Mouse (Mus musculus) intestine, embryonic 16.5 days (tissue): ENCODE measurements around the gene Agtpbp1. TPM values are rescaled to one million over a fixed set of nuclear protein-coding genes. Genes with fewer than 3 reads are reported as not detected.
A peak's percentile ranks its signal among the peaks of the same experiment; 100 is the strongest.

Experiments used
- ATAC-seq: fragments of 200-750 bp; cut with Nextera tagmentation; 2 replicates; pipeline ENCODE4 v1.8.0; 2017; ENCODE audit warnings: moderate TSS enrichment, moderate library complexity
- H3K27ac ChIP-seq: fragments of 300-500 bp; sonication (generic); 2 replicates; pipeline ENCODE4 v1.5.1; 2014; ENCODE audit warnings: mild to moderate bottlenecking, low read length
- H3K27me3 ChIP-seq: fragments of 300-500 bp; sonication (generic); replicated peaks from 2 replicates; pipeline ENCODE4 v1.6.1; 2014; ENCODE audit warnings: low read length, control low read depth, mixed read lengths; ENCODE audit not compliant: control insufficient read depth, insufficient read depth
- H3K36me3 ChIP-seq: fragments of 300-500 bp; sonication (generic); 2 replicates; pipeline ENCODE4 v1.6.1; 2014; ENCODE audit warnings: low read length, control low read depth; ENCODE audit not compliant: control insufficient read depth, insufficient read depth
- H3K4me1 ChIP-seq: fragments of 300-500 bp; sonication (generic); 2 replicates; pipeline ENCODE4 v1.6.1; 2014; ENCODE audit warnings: low read length, control low read depth, mixed read lengths; ENCODE audit not compliant: control insufficient read depth, insufficient read depth
- H3K4me2 ChIP-seq: fragments of 300-500 bp; sonication (generic); 2 replicates; pipeline ENCODE4 v1.6.1; 2014; ENCODE audit warnings: low read depth, low read length, control low read depth
- H3K4me3 ChIP-seq: fragments of 300-500 bp; sonication (generic); 2 replicates; pipeline ENCODE4 v1.5.1; 2014; ENCODE audit warnings: mild to moderate bottlenecking, low read length
- H3K9ac ChIP-seq: fragments of 300-500 bp; sonication (generic); 2 replicates; pipeline ENCODE4 v1.6.1; 2014; ENCODE audit warnings: low read depth, low read length
- H3K9me3 ChIP-seq: fragments of 300-500 bp; sonication (generic); 2 replicates; pipeline ENCODE4 v1.6.1; 2016; ENCODE audit warnings: low read length, control low read depth; ENCODE audit not compliant: control insufficient read depth
- WGBS: fragments of 180-500 bp; shearing (Covaris S2); extraction: QIAGEN DNeasy Blood & Tissue Kit; methylation state at CpG from one replicate; pipeline ENCODE4 v1.1.7; 2014; 5-methylcytosine and 5-hydroxymethylcytosine counted together
- polyA plus RNA-seq: library from polyadenylated mRNA; unstranded; fragments of >200 nt; fragmentation: Nextera tagmentation; extraction: Ambion mirVana; gene quantifications from 2 replicates; pipeline ENCODE4 v1.2.1, GENCODE M21; 2015

Gene Agtpbp1
- polyA plus RNA-seq, 1 experiment from 2014 or later: 10.2 TPM

- Histone ChIP-seq H3K4me3 (no peak overlapping the region), H3K9me3 (no peaks in the 10 kb centered on the region), H3K4me2 (no peak overlapping the region), H3K9ac (peak overlapping the region; percentile 7; the same call in 1 of the 2 replicates), H3K4me1 (peaks cover 22% of the 10 kb centered on the region), H3K36me3 (0 out of 2 replicates have a peak, but pooled peaks cover 7% of the 10 kb centered on the region), H3K27ac (no peak overlapping the region), H3K27me3 (no peaks in the 10 kb centered on the region)
- 89% methylated on average over 2 of the region's 2 CpGs for WGBS
- ATAC-seq: no peak
Measured at GRCm38 (mm10) chr13:59587201-59587600, 2.2 kb upstream of the Agtpbp1 start.

GRCm38 (mm10) chr13:59585648-59586005, 600 bp upstream of the Agtpbp1 start:
- Histone ChIP-seq H3K4me1 (peaks cover 22% of the 10 kb centered on the region), H3K4me3 (peak overlapping the region; percentile 97), H3K9ac (peak overlapping the region; percentile 93), H3K27me3 (no peaks in the 10 kb centered on the region), H3K9me3 (no peaks in the 10 kb centered on the region), H3K4me2 (peak overlapping the region; percentile 81), H3K27ac (peak overlapping the region; percentile 80), H3K36me3 (0 out of 2 replicates have a peak, but pooled peaks cover 5% of the 10 kb centered on the region)
- no peak for ATAC-seq
- WGBS: 0% methylated on average over 28 of the region's 28 CpGs

- WGBS: 3% methylated on average over 9 of the region's 9 CpGs
- 0 out of 2 replicates have a peak, but pooled peaks cover under 1% of the 10 kb centered on the region for H3K36me3 ChIP-seq
- peak overlapping the region; percentile 69 for H3K9ac ChIP-seq
- no peaks in the 10 kb centered on the region for H3K27me3 ChIP-seq
- peak; percentile 58 for ATAC-seq
- H3K4me2 ChIP-seq: peak overlapping the region; percentile 84
- peaks cover 22% of the 10 kb centered on the region for H3K4me1 ChIP-seq
- no peaks in the 10 kb centered on the region for H3K9me3 ChIP-seq
- H3K4me3 ChIP-seq: peak overlapping the region; percentile 97
- peak overlapping the region; percentile 25 for H3K27ac ChIP-seq
Measured at GRCm38 (mm10) chr13:59584481-59584880, 546 bp downstream of the Agtpbp1 start.

GRCm38 (mm10) chr13:59580954-59581353, 4.1 kb downstream of the Agtpbp1 start:
- Histone ChIP-seq H3K4me3 (no peak overlapping the region), H3K4me2 (no peak overlapping the region), H3K27ac (no peak overlapping the region), H3K36me3 (no peaks in the 10 kb centered on the region), H3K4me1 (peaks cover 5% of the 10 kb centered on the region; the same call in 1 of the 2 replicates), H3K27me3 (no peaks in the 10 kb centered on the region), H3K9ac (no peak overlapping the region), H3K9me3 (no peaks in the 10 kb centered on the region)
- WGBS: 95% methylated on average over 4 of the region's 4 CpGs
- ATAC-seq: no peak

- no peak for ATAC-seq
- no peaks in the 10 kb centered on the region for H3K27me3 ChIP-seq
- no peaks in the 10 kb centered on the region for H3K9me3 ChIP-seq
- H3K27ac ChIP-seq: no peak overlapping the region
- no peak overlapping the region for H3K4me2 ChIP-seq
- no peaks in the 10 kb centered on the region for H3K4me1 ChIP-seq
- WGBS: 77% methylated on average over 2 of the region's 2 CpGs
- H3K36me3 ChIP-seq: no peaks in the 10 kb centered on the region
- no peak overlapping the region for H3K4me3 ChIP-seq
- H3K9ac ChIP-seq: no peak overlapping the region
Measured at GRCm38 (mm10) chr13:59572549-59572948, 12.5 kb downstream of the Agtpbp1 start.

- Histone ChIP-seq H3K9ac (no peak overlapping the region), H3K9me3 (no peaks in the 10 kb centered on the region), H3K27me3 (no peaks in the 10 kb centered on the region), H3K4me2 (no peak overlapping the region), H3K4me3 (no peak overlapping the region), H3K4me1 (no peaks in the 10 kb centered on the region), H3K27ac (no peak overlapping the region), H3K36me3 (no peaks in the 10 kb centered on the region)
- WGBS: 88% methylated on average over 6 of the region's 6 CpGs
- ATAC-seq: no peak
Measured at GRCm38 (mm10) chr13:59571107-59571506, 13.9 kb downstream of the Agtpbp1 start.

GRCm38 (mm10) chr13:59565945-59566520, 19.0 kb downstream of the Agtpbp1 start:
- H3K9me3 ChIP-seq: no peaks in the 10 kb centered on the region
- no peaks in the 10 kb centered on the region for H3K27me3 ChIP-seq
- H3K9ac ChIP-seq: no peak overlapping the region
- no peak overlapping the region for H3K27ac ChIP-seq
- no peak for ATAC-seq
- no peaks in the 10 kb centered on the region for H3K36me3 ChIP-seq
- 59% methylated on average over 9 of the region's 9 CpGs for WGBS
- no peaks in the 10 kb centered on the region for H3K4me1 ChIP-seq
- no peak overlapping the region for H3K4me2 ChIP-seq
- H3K4me3 ChIP-seq: no peak overlapping the region

- H3K27me3 ChIP-seq: no peaks in the 10 kb centered on the region
- no peak overlapping the region for H3K27ac ChIP-seq
- 79% methylated on average over 10 of the region's 10 CpGs for WGBS
- H3K9ac ChIP-seq: no peak overlapping the region
- no peaks in the 10 kb centered on the region for H3K4me1 ChIP-seq
- no peaks in the 10 kb centered on the region for H3K36me3 ChIP-seq
- no peak for ATAC-seq
- H3K4me3 ChIP-seq: no peak overlapping the region
- no peaks in the 10 kb centered on the region for H3K9me3 ChIP-seq
- no peak overlapping the region for H3K4me2 ChIP-seq
Measured at GRCm38 (mm10) chr13:59564923-59565322, 20.1 kb downstream of the Agtpbp1 start.

- no peaks in the 10 kb centered on the region for H3K9me3 ChIP-seq
- WGBS: 80% methylated on average over 4 of the region's 4 CpGs
Measured at GRCm38 (mm10) chr13:59564505-59564904, 20.5 kb downstream of the Agtpbp1 start.

GRCm38 (mm10) chr13:59562471-59562870, 22.6 kb downstream of the Agtpbp1 start:
- Histone ChIP-seq H3K9me3 (no peaks in the 10 kb centered on the region), H3K27ac (no peak overlapping the region), H3K4me2 (no peak overlapping the region), H3K4me3 (no peak overlapping the region), H3K27me3 (no peaks in the 10 kb centered on the region), H3K36me3 (no peaks in the 10 kb centered on the region), H3K9ac (no peak overlapping the region), H3K4me1 (no peaks in the 10 kb centered on the region; the same call in 1 of the 2 replicates)
- no peak for ATAC-seq
- WGBS: 83% methylated on average over 2 of the region's 2 CpGs

More at GRCm38 (mm10) chr13:59564505-59564904, 20.5 kb downstream of the Agtpbp1 start:
- Histone ChIP-seq H3K27me3 (no peaks in the 10 kb centered on the region), H3K4me2 (no peak overlapping the region), H3K9ac (no peak overlapping the region), H3K27ac (no peak overlapping the region), H3K4me3 (no peak overlapping the region), H3K4me1 (no peaks in the 10 kb centered on the region), H3K36me3 (no peaks in the 10 kb centered on the region)
- no peak for ATAC-seq
